Mouse (Mus musculus): ENCODE results near the gene Zfp652. TPM values are rescaled to one million over a fixed set of nuclear protein-coding genes. Genes with fewer than 3 reads are reported as not detected.
A peak's percentile ranks its signal among the peaks of the same experiment; 100 is the strongest.

Gene Zfp652
- total and polyA plus RNA-seq, 3 experiments: 3.0 to 9.8 (median 6.2) TPM

- H3K27me3 ChIP-seq (replicated peaks): no peaks in the 10 kb centered on the region
- peaks cover 0 to 10% of the 10 kb centered on the region in 2 experiments for H3K36me3 ChIP-seq (replicated peaks in 1 of 2; ENCODE audit: control insufficient read depth in 1 of 2, insufficient read depth in 1 of 2, low read length in 1 of 2)
- no peaks in the 10 kb centered on the region for H3K9me3 ChIP-seq (replicated peaks; ENCODE audit: low read length)
- peak; percentile 29 for DNase-seq (ENCODE audit: extremely low read depth)
- peaks cover 8% of the 10 kb centered on the region for H3K79me2 ChIP-seq (replicated peaks; ENCODE audit: control insufficient read depth, extremely low read depth, insufficient read depth, poor library complexity, severe bottlenecking)
- TF ChIP-seq E2F4 (IDR thresholded peaks at IDR 0.05; ENCODE audit: insufficient replicate concordance, low read depth, low read length) (no peak), IRF4 (IDR thresholded peaks at IDR 0.05; ENCODE audit: low read depth, low read length) (peak; percentile 61; the same call in 1 of the 2 replicates), RAD21 (IDR thresholded peaks at IDR 0.05; ENCODE audit: low read depth, low read length) (no peak), TBP (conservative IDR thresholded peaks at IDR 0.05; ENCODE audit: low read depth, low read length) (no peak), TCF12 (IDR thresholded peaks at IDR 0.05; ENCODE audit: low read depth, low read length) (no peak), PAX5 (IDR thresholded peaks at IDR 0.05; ENCODE audit: low read length) (no peak)
- dilution Hi-C loops (cut with MboI; ENCODE audit: extremely low pct_ligation_motif_present, extremely low pct_unique_long_range_greater_than_20kb, low sequenced_read_pairs): no loop called here
- H3K27ac ChIP-seq (ENCODE audit: insufficient read depth, low read depth): no peak overlapping the region
- no peak overlapping the region for H3K4me2 ChIP-seq (ENCODE audit: insufficient read depth, low read depth, poor library complexity, severe bottlenecking)
- H3K4me1 ChIP-seq (ENCODE audit: control insufficient read depth in 1 of 2, insufficient read depth in 2 of 2): peaks cover under 1 to 30% of the 10 kb centered on the region in 2 experiments; a peak in 3 of 4 replicates
- H3K4me3 ChIP-seq (replicated peaks in 1 of 3; ENCODE audit: low read depth in 2 of 3, low read length in 2 of 3, poor library complexity in 1 of 3): no peak overlapping the region
- H3K9ac ChIP-seq (ENCODE audit: insufficient read depth, low read depth): no peak overlapping the region; the same call in 1 of the 2 replicates
- in situ Hi-C loops (cut with MboI; ENCODE audit: low pct_ligation_motif_present, low pct_unique_long_range_greater_than_20kb, low sequenced_read_pairs): no loop called here
Observed at GRCm38 (mm10) chr11:95728916-95729907, 16.7 kb downstream of the Zfp652 start.

- H3K9ac ChIP-seq (ENCODE audit: insufficient read depth, low read depth): no peak overlapping the region
- no peak overlapping the region for H3K27ac ChIP-seq (ENCODE audit: insufficient read depth, low read depth)
- no peak overlapping the region for H3K4me2 ChIP-seq (ENCODE audit: insufficient read depth, low read depth, poor library complexity, severe bottlenecking)
- DNase-seq (ENCODE audit: extremely low read depth): peak; percentile 9
- H3K9me3 ChIP-seq (replicated peaks; ENCODE audit: low read length): no peaks in the 10 kb centered on the region
- in situ Hi-C loops (cut with MboI; ENCODE audit: low pct_ligation_motif_present, low pct_unique_long_range_greater_than_20kb, low sequenced_read_pairs) (no loop called here), dilution Hi-C loops (cut with MboI; ENCODE audit: extremely low pct_ligation_motif_present, extremely low pct_unique_long_range_greater_than_20kb, low sequenced_read_pairs) (no loop called here)
- peaks cover 0 to 7% of the 10 kb centered on the region in 2 experiments for H3K36me3 ChIP-seq (replicated peaks in 1 of 2; ENCODE audit: control insufficient read depth in 1 of 2, insufficient read depth in 1 of 2, low read length in 1 of 2)
- no peaks in the 10 kb centered on the region for H3K27me3 ChIP-seq (replicated peaks)
- H3K4me1 ChIP-seq (ENCODE audit: control insufficient read depth in 1 of 2, insufficient read depth in 2 of 2): peaks cover 3 to 14% of the 10 kb centered on the region in 2 experiments; a peak in 3 of 4 replicates
- H3K4me3 ChIP-seq (replicated peaks in 1 of 3; ENCODE audit: low read depth in 2 of 3, low read length in 2 of 3, poor library complexity in 1 of 3): no peak overlapping the region
- no peak for TF ChIP-seq NELFE (IDR thresholded peaks at IDR 0.05; ENCODE audit: low read depth, low read length)
- TF ChIP-seq SIN3A (IDR thresholded peaks at IDR 0.05; ENCODE audit: low read length): no peak
- no peak for TF ChIP-seq POLR2A (IDR thresholded peaks at IDR 0.05; ENCODE audit: low read depth, low read length)
- TF ChIP-seq EP300 (IDR thresholded peaks at IDR 0.05; ENCODE audit: low read length): peak; percentile 63; the same call in 1 of the 2 replicates
- TF ChIP-seq IRF4 (IDR thresholded peaks at IDR 0.05; ENCODE audit: low read depth, low read length): peak; percentile 79
- TF ChIP-seq BHLHE40 (IDR thresholded peaks at IDR 0.05; ENCODE audit: low read depth, low read length): peak; percentile 38; the same call in 1 of the 2 replicates
- TF ChIP-seq JUN (IDR thresholded peaks at IDR 0.05; ENCODE audit: insufficient read depth, low read depth, low read length): peak; percentile 54
- TF ChIP-seq ETS1 (conservative IDR thresholded peaks at IDR 0.05; ENCODE audit: low read depth, low read length): no peak
- TF ChIP-seq TBP (conservative IDR thresholded peaks at IDR 0.05; ENCODE audit: low read depth, low read length): no peak
- no peak for TF ChIP-seq MYC (IDR thresholded peaks at IDR 0.05; ENCODE audit: low read depth, low read length)
- peak; percentile 76 for TF ChIP-seq JUND (conservative IDR thresholded peaks at IDR 0.05; ENCODE audit: low read depth, low read length)
- H3K79me2 ChIP-seq (replicated peaks; ENCODE audit: control insufficient read depth, extremely low read depth, insufficient read depth, poor library complexity, severe bottlenecking): peaks cover 8% of the 10 kb centered on the region
Observed at GRCm38 (mm10) chr11:95734485-95734884, 22.0 kb downstream of the Zfp652 start.

Data from CH12.LX (cell line).